Mouse (Mus musculus) myocyte (in vitro differentiated cells): ENCODE data around the gene Olfr1414.

ENCODE experiments used
- CEBPB ChIP-seq: IDR thresholded peaks from 2 replicates; pipeline ENCODE4 v1.6.1; 2011; ENCODE audit warnings: mild to moderate bottlenecking, moderate library complexity; ENCODE audit not compliant: poor library complexity, insufficient read depth, severe bottlenecking
- E2F4 ChIP-seq: IDR thresholded peaks from one replicate; pipeline ENCODE4 v1.6.1; 2011; ENCODE audit warnings: mild to moderate bottlenecking, control low read depth, moderate library complexity; ENCODE audit not compliant: insufficient read depth
- MAX ChIP-seq: IDR thresholded peaks from one replicate; pipeline ENCODE4 v1.6.1; 2011; ENCODE audit warnings: low read depth, mild to moderate bottlenecking, control low read depth
- MYOD1 ChIP-seq, 3 experiments: IDR thresholded peaks; one replicate each; pipeline ENCODE4 v1.6.1; 2011; ENCODE audit warnings: control low read depth in 2 of 3, low read depth in 2 of 3, mild to moderate bottlenecking in 2 of 3, moderate library complexity in 1 of 3; ENCODE audit not compliant: insufficient read length in 2 of 3, control insufficient read depth in 1 of 3
- POLR2A ChIP-seq: IDR thresholded peaks from one replicate; pipeline ENCODE4 v1.6.1; 2011; ENCODE audit warnings: low read depth, mild to moderate bottlenecking, control low read depth, moderate library complexity; ENCODE audit not compliant: insufficient read length
- SRF ChIP-seq: IDR thresholded peaks from one replicate; pipeline ENCODE4 v1.6.1; 2011; ENCODE audit warnings: low read depth; ENCODE audit not compliant: control insufficient read depth, insufficient read length
- TCF12 ChIP-seq: IDR thresholded peaks from one replicate; pipeline ENCODE4 v1.6.1; 2011; ENCODE audit warnings: mild to moderate bottlenecking, control low read depth; ENCODE audit not compliant: poor library complexity, insufficient read depth, severe bottlenecking
- USF1 ChIP-seq: IDR thresholded peaks from one replicate; pipeline ENCODE4 v1.6.1; 2011; ENCODE audit warnings: low read depth, mild to moderate bottlenecking, control low read depth, moderate library complexity

DNA sequence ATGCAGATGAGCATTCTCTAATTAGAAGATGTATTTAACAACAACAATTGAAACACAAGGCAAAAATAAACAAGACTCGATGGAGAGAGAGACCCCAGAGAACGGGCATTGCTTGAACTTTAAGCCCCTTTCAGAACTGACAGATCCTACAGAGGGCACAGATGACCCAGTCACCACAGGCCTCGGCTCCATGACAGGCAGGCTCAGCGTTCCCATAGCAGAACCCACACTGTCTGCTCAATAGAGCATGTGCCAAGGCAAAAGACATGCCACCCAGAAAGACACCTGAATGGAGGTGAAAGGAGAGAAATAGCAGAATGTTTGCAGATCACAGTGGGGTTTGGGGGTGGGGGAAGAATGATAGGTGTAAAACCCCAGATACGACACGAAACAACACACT, 60.0 kb downstream of the Olfr1414 start:
- TF ChIP-seq TCF12 (no peak), E2F4 (no peak), USF1 (no peak), POLR2A (no peak), MAX (no peak), SRF (no peak), CEBPB (no peak), MYOD1 (IDR thresholded peaks at IDR 0.05; ENCODE audit: control insufficient read depth in 1 of 3, insufficient read length in 2 of 3, low read depth in 2 of 3) (no peak)
